Mouse (Mus musculus) myocyte (in vitro differentiated cells): Measurements from ENCODE around the gene Preb. TPM values are rescaled to one million over a fixed set of nuclear protein-coding genes. Genes with fewer than 3 reads are reported as not detected.

Experiments used
- H3K27me3 ChIP-seq: one replicate; pipeline ENCODE4 v1.6.1; 2011; ENCODE audit not compliant: control insufficient read depth, insufficient read depth, insufficient read length
- H3K36me3 ChIP-seq: one replicate; pipeline ENCODE4 v1.6.1; 2011; ENCODE audit not compliant: control insufficient read depth, insufficient read depth
- H3K4me2 ChIP-seq: one replicate; pipeline ENCODE4 v1.6.1; 2011; ENCODE audit warnings: low read depth, control low read depth
- H3K4me3 ChIP-seq: one replicate; pipeline ENCODE4 v1.5.1; 2011; ENCODE audit warnings: mild to moderate bottlenecking, control low read depth, moderate library complexity
- H3K79me2 ChIP-seq: one replicate; pipeline ENCODE4 v1.6.1; 2011; ENCODE audit not compliant: control insufficient read depth, insufficient read depth
- H3ac ChIP-seq: one replicate; pipeline ENCODE4 v1.6.1; 2011; ENCODE audit not compliant: control insufficient read depth, insufficient read length
- CEBPB ChIP-seq: IDR thresholded peaks from 2 replicates; pipeline ENCODE4 v1.6.1; 2011; ENCODE audit warnings: mild to moderate bottlenecking, moderate library complexity; ENCODE audit not compliant: poor library complexity, insufficient read depth, severe bottlenecking
- E2F4 ChIP-seq: IDR thresholded peaks from one replicate; pipeline ENCODE4 v1.6.1; 2011; ENCODE audit warnings: mild to moderate bottlenecking, control low read depth, moderate library complexity; ENCODE audit not compliant: insufficient read depth
- MAX ChIP-seq: IDR thresholded peaks from one replicate; pipeline ENCODE4 v1.6.1; 2011; ENCODE audit warnings: low read depth, mild to moderate bottlenecking, control low read depth
- MYOD1 ChIP-seq, 3 experiments: IDR thresholded peaks; one replicate each; pipeline ENCODE4 v1.6.1; 2011; ENCODE audit warnings: control low read depth in 2 of 3, low read depth in 2 of 3, mild to moderate bottlenecking in 2 of 3, moderate library complexity in 1 of 3; ENCODE audit not compliant: insufficient read length in 2 of 3, control insufficient read depth in 1 of 3
- MYOG ChIP-seq, 3 experiments: IDR thresholded peaks; one replicate each; pipeline ENCODE4 v1.6.1; 2011; ENCODE audit warnings: control low read depth in 2 of 3, low read depth in 2 of 3, mild to moderate bottlenecking in 2 of 3; ENCODE audit not compliant: insufficient read length in 2 of 3, control insufficient read depth in 1 of 3, insufficient read depth in 1 of 3
- POLR2A ChIP-seq: IDR thresholded peaks from one replicate; pipeline ENCODE4 v1.6.1; 2011; ENCODE audit warnings: low read depth, mild to moderate bottlenecking, control low read depth, moderate library complexity; ENCODE audit not compliant: insufficient read length
- POLR2AphosphoS2 ChIP-seq: IDR thresholded peaks from one replicate; pipeline ENCODE4 v1.6.1; 2011; ENCODE audit warnings: low read depth, control low read depth; ENCODE audit not compliant: insufficient read length
- REST ChIP-seq: IDR thresholded peaks from one replicate; pipeline ENCODE4 v1.6.1; 2011; ENCODE audit warnings: mild to moderate bottlenecking, control low read depth, moderate library complexity; ENCODE audit not compliant: insufficient read depth, insufficient read length
- SRF ChIP-seq: IDR thresholded peaks from one replicate; pipeline ENCODE4 v1.6.1; 2011; ENCODE audit warnings: low read depth; ENCODE audit not compliant: control insufficient read depth, insufficient read length
- TCF12 ChIP-seq: IDR thresholded peaks from one replicate; pipeline ENCODE4 v1.6.1; 2011; ENCODE audit warnings: mild to moderate bottlenecking, control low read depth; ENCODE audit not compliant: poor library complexity, insufficient read depth, severe bottlenecking
- TCF3 ChIP-seq: IDR thresholded peaks from one replicate; pipeline ENCODE4 v1.6.1; 2011; ENCODE audit warnings: low read depth, control low read depth; ENCODE audit not compliant: insufficient read length
- USF1 ChIP-seq: IDR thresholded peaks from one replicate; pipeline ENCODE4 v1.6.1; 2011; ENCODE audit warnings: low read depth, mild to moderate bottlenecking, control low read depth, moderate library complexity
- polyA plus RNA-seq: library from polyadenylated mRNA; unstranded; fragments of >200 nt; fragmentation: generic; extraction: Trizol; gene quantifications from one replicate; pipeline ENCODE4 v1.2.1, GENCODE M21; 2012; ENCODE audit warnings: missing spikeins

Preb gene
- polyA plus RNA-seq, 1 experiment, result 158 TPM

- peak overlapping the region; percentile 41 for H3ac ChIP-seq
- H3K4me3 ChIP-seq, result peak overlapping the region; percentile 39
- peaks cover 14% of the 10 kb centered on the region for H3K36me3 ChIP-seq
- H3K27me3 ChIP-seq, result no peaks in the 10 kb centered on the region
- peak overlapping the region; percentile 94 for H3K4me2 ChIP-seq
- H3K79me2 ChIP-seq, result peaks cover 20% of the 10 kb centered on the region
- no peak for TF ChIP-seq USF1
- TF ChIP-seq MYOG (IDR thresholded peaks at IDR 0.05; ENCODE audit: control insufficient read depth in 1 of 3, insufficient read depth in 1 of 3, insufficient read length in 2 of 3, low read depth in 2 of 3), result peak; percentile 3 to 88 (median 55)
- no peak for TF ChIP-seq SRF
- TF ChIP-seq TCF3, result no peak
- TF ChIP-seq E2F4, result peak; percentile 60
- no peak for TF ChIP-seq CEBPB
- peak in 2 of 3 experiments; percentile 64 to 83 for TF ChIP-seq MYOD1 (IDR thresholded peaks at IDR 0.05; ENCODE audit: control insufficient read depth in 1 of 3, insufficient read length in 2 of 3, low read depth in 2 of 3)
- TF ChIP-seq POLR2AphosphoS2, result peak; percentile 75
- TF ChIP-seq REST, result no peak
- no peak for TF ChIP-seq MAX
- peak; percentile 5 for TF ChIP-seq TCF12
- peak; percentile 83 for TF ChIP-seq POLR2A
Observed at GRCm38 (mm10) chr5:30949654-30950326, 10.4 kb downstream of the Preb start.

- Histone ChIP-seq H3K27me3 (no peaks in the 10 kb centered on the region), H3K4me2 (peak overlapping the region; percentile 94), H3K4me3 (peak overlapping the region; percentile 39), H3K79me2 (peaks cover 16% of the 10 kb centered on the region), H3K36me3 (peaks cover 3% of the 10 kb centered on the region), H3ac (no peak overlapping the region)
- TF ChIP-seq MYOG (IDR thresholded peaks at IDR 0.05; ENCODE audit: control insufficient read depth in 1 of 3, insufficient read depth in 1 of 3, insufficient read length in 2 of 3, low read depth in 2 of 3), result no peak
- TF ChIP-seq POLR2A, result no peak
- no peak for TF ChIP-seq MYOD1 (IDR thresholded peaks at IDR 0.05; ENCODE audit: control insufficient read depth in 1 of 3, insufficient read length in 2 of 3, low read depth in 2 of 3)
- no peak for TF ChIP-seq TCF3
- no peak for TF ChIP-seq USF1
- TF ChIP-seq MAX, result no peak
- no peak for TF ChIP-seq POLR2AphosphoS2
- no peak for TF ChIP-seq REST
- no peak for TF ChIP-seq SRF
- TF ChIP-seq E2F4, result no peak
Observed at GRCm38 (mm10) chr5:30948620-30949019, 11.5 kb downstream of the Preb start.

- Histone ChIP-seq H3ac (no peak within 1 kb of the TSS), H3K36me3 (no peaks in the 10 kb centered on the region), H3K4me3 (peak within 1 kb of the TSS; percentile 17), H3K27me3 (no peaks in the 10 kb centered on the region), H3K4me2 (peak within 1 kb of the TSS; percentile 66), H3K79me2 (no peaks in the 10 kb centered on the region)
- TF ChIP-seq POLR2A (peak; percentile 30), CEBPB (no peak), USF1 (no peak), MYOG (IDR thresholded peaks at IDR 0.05; ENCODE audit: control insufficient read depth in 1 of 3, insufficient read depth in 1 of 3, insufficient read length in 2 of 3, low read depth in 2 of 3) (peak in 1 of 3 experiments; percentile 52), SRF (no peak), MYOD1 (IDR thresholded peaks at IDR 0.05; ENCODE audit: control insufficient read depth in 1 of 3, insufficient read length in 2 of 3, low read depth in 2 of 3) (peak in 2 of 3 experiments; percentile 10 to 36)
Observed at GRCm38 (mm10) chr5:30944956-30945781, 15.0 kb downstream of the Preb start, which contains the start of gene Cgref1. TSS of gene Cgref1 (minus strand) at chr5:30945591.

GRCm38 (mm10) chr5:30944344-30944743 lies 15.8 kb downstream of the Preb start:
- Histone ChIP-seq H3K4me3 (peak overlapping the region; percentile 17), H3K36me3 (no peaks in the 10 kb centered on the region), H3K27me3 (no peaks in the 10 kb centered on the region), H3K4me2 (peak overlapping the region; percentile 66), H3ac (no peak overlapping the region), H3K79me2 (no peaks in the 10 kb centered on the region)
- TF ChIP-seq MAX (no peak), REST (no peak), MYOG (IDR thresholded peaks at IDR 0.05; ENCODE audit: control insufficient read depth in 1 of 3, insufficient read depth in 1 of 3, insufficient read length in 2 of 3, low read depth in 2 of 3) (no peak), POLR2AphosphoS2 (no peak), POLR2A (no peak), USF1 (no peak), CEBPB (no peak), TCF12 (no peak), E2F4 (no peak), TCF3 (no peak)
